Mouse (Mus musculus) embryonic facial prominence, embryonic 13.5 days (tissue): Measurements from ENCODE around the gene Lgals7. TPM values are rescaled to one million over a fixed set of nuclear protein-coding genes. Genes with fewer than 3 reads are reported as not detected.
A peak's percentile ranks its signal among the peaks of the same experiment; 100 is the strongest.

ENCODE experiments used
- ATAC-seq: fragments of 200-750 bp; cut with Nextera tagmentation; 2 replicates; pipeline ENCODE4 v1.8.0; 2017; ENCODE audit warnings: low read depth; ENCODE audit not compliant: insufficient number of reproducible peaks, insufficient read depth, low FRiP score, low TSS enrichment
- H3K27ac ChIP-seq: fragments of 300-500 bp; sonication (generic); 2 replicates; pipeline ENCODE4 v1.5.1; 2015; ENCODE audit warnings: moderate library complexity, mild to moderate bottlenecking, inconsistent platforms
- H3K27me3 ChIP-seq: fragments of 300-500 bp; sonication (generic); 2 replicates; pipeline ENCODE4 v1.6.1; 2015; ENCODE audit warnings: mild to moderate bottlenecking, inconsistent platforms
- H3K36me3 ChIP-seq: fragments of 300-500 bp; sonication (generic); 2 replicates; pipeline ENCODE4 v1.6.1; 2015; ENCODE audit warnings: mild to moderate bottlenecking, inconsistent platforms
- H3K4me1 ChIP-seq: fragments of 300-500 bp; sonication (generic); 2 replicates; pipeline ENCODE4 v1.6.1; 2015; ENCODE audit warnings: inconsistent platforms
- H3K4me2 ChIP-seq: fragments of 300-500 bp; sonication (generic); 2 replicates; pipeline ENCODE4 v1.6.1; 2015; ENCODE audit warnings: moderate library complexity, mild to moderate bottlenecking, inconsistent platforms
- H3K4me3 ChIP-seq: fragments of 300-500 bp; sonication (generic); 2 replicates; pipeline ENCODE4 v1.5.1; 2015; ENCODE audit warnings: mild to moderate bottlenecking, inconsistent platforms
- H3K9ac ChIP-seq: fragments of 300-500 bp; sonication (generic); 2 replicates; pipeline ENCODE4 v1.6.1; 2015; ENCODE audit warnings: mild to moderate bottlenecking, inconsistent platforms
- H3K9me3 ChIP-seq: fragments of 300-500 bp; sonication (generic); 2 replicates; pipeline ENCODE4 v1.6.1; 2016; ENCODE audit warnings: inconsistent platforms
- WGBS: fragments of 180-500 bp; shearing (Covaris S2); methylation state at CpG from one replicate; pipeline ENCODE4 v1.1.7; 2015; ENCODE audit warnings: mixed read lengths; 5-methylcytosine and 5-hydroxymethylcytosine counted together
- polyA plus RNA-seq: library from polyadenylated mRNA; unstranded; fragments of >200 nt; fragmentation: Nextera tagmentation; extraction: Ambion mirVana; gene quantifications from 2 replicates; pipeline ENCODE4 v1.2.1, GENCODE M21; 2015

Lgals7 gene
- polyA plus RNA-seq: 25.5 and 29.4 TPM in 2 replicates

DNA sequence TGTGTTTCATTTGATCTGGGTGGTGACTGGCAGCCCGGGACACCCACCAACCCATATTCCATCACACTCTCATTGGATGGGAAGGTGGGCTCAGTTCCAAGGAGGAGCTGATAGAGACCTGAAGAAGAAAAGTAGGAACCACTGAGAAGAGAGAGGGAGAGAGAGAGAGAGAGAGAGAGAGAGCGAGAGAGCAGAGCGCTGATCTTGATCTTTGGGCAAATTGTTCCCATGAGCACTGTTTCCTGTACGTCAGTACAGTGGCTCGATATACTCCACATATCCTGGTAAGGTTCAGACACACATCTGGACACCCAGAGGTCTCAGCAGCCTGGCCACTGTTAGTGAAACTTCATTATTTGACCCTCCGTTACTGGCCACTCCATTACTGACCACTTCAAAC lies at the start of gene Lgals7:
Gene Lgals7 (plus strand): TSS at position 314 of the 400 bp plus-strand sequence.
- Histone ChIP-seq H3K27me3 (no peaks in the 10 kb centered on the region), H3K4me1 (peaks cover 39% of the 10 kb centered on the region), H3K27ac (peak within 1 kb of the TSS; percentile 74), H3K9ac (peak within 1 kb of the TSS; percentile 44; the same call in 1 of the 2 replicates), H3K4me3 (peak within 1 kb of the TSS; percentile 18), H3K36me3 (no peaks in the 10 kb centered on the region), H3K4me2 (peak within 1 kb of the TSS; percentile 59), H3K9me3 (no peaks in the 10 kb centered on the region)
- WGBS: 75% methylated on average over 6 of the region's 6 CpGs
- no peak for ATAC-seq

DNA sequence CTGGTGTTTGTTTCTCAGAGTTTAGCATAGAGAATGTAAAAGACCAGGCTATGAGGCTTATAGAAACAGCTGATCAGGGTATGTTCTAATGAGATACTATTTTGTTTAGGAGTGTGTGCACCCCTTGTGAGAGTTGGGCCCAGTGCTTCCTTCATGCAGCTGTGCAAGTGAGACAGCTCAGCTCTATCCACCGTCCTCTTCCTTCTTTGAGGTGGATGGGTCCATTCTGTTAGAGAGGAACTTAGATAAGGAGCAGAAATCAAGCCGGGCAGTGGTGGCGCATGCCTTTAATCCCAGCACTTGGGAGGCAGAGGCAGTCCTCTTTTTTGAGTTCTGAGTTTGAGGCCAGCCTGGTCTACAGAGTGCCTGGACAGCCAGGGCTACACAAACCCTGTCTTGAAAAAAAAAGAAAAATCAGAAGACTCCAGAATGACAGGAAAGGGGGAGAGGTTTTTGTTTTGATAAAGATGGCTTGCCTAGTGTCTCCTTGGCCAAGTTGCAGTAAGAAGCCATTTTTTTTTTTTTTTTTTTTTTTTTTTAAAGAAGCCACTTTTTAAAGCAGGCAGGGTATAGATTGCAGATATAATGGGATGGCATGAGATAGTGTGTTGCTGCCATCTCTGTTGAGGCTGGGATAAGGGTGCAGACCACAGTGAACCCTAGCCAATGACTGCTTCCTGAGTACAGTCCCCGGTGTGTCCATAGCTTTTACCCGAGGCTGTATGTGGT lies 49.2 kb upstream of the Lgals7 start:
- Histone ChIP-seq H3K4me2 (no peak overlapping the region), H3K4me3 (no peak overlapping the region), H3K9ac (peak overlapping the region; percentile 28; the same call in 1 of the 2 replicates), H3K9me3 (no peaks in the 10 kb centered on the region), H3K27me3 (no peaks in the 10 kb centered on the region), H3K36me3 (peaks cover 74% of the 10 kb centered on the region), H3K4me1 (peaks cover 61% of the 10 kb centered on the region), H3K27ac (no peak overlapping the region; the same call in 1 of the 2 replicates)
- no peak for ATAC-seq
- 87% methylated on average over 5 of the region's 5 CpGs for WGBS

DNA sequence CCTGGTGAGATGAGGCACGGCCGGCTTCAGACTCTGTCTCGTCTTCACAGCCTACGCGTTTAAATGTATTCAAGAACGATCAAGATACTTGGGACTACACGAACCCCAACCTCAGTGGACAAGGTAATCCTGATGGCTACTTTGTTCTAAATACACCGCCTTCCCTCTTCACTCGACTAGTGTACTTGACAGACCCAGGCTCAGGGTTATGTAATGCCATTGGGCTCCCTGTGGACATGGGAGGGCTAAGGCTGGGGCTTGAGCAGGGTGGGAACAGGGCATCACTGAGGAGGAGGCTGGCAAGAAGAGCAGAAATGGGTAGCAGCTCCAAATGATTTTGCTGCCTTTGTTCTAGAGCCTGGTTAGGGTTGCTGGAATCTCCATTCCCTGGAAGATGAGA lies 48.4 kb upstream of the Lgals7 start:
- WGBS: 90% methylated on average over 9 of the region's 9 CpGs
- H3K9me3 ChIP-seq: no peaks in the 10 kb centered on the region
- H3K27ac ChIP-seq: no peak overlapping the region
- no peak overlapping the region for H3K4me2 ChIP-seq
- peaks cover 65% of the 10 kb centered on the region for H3K4me1 ChIP-seq
- peak overlapping the region; percentile 27; the same call in 1 of the 2 replicates for H3K9ac ChIP-seq
- no peaks in the 10 kb centered on the region for H3K27me3 ChIP-seq
- ATAC-seq: no peak
- no peak overlapping the region for H3K4me3 ChIP-seq
- H3K36me3 ChIP-seq: peaks cover 82% of the 10 kb centered on the region

DNA sequence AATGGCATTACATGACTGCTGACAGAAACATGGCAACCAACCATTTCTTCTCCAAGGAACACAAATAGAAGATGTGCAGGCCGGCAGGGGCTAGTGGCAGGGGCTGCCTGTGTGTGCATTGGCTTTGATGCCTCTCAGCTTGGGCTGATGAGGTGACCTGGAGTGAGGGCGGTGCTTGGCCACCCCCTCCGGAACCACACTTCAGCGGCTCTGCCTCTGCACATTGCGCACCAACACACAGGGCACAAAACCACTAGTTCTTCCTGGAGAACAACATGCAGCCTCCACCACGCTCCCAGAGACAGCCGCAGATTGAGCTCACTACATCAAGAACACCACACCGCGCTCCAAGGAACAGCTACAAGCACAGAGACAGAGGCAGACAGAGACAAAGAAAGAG lies 47.5 kb upstream of the Lgals7 start:
- no peaks in the 10 kb centered on the region for H3K9me3 ChIP-seq
- no peak for ATAC-seq
- WGBS: 87% methylated on average over 9 of the region's 9 CpGs
- no peaks in the 10 kb centered on the region for H3K27me3 ChIP-seq
- H3K4me3 ChIP-seq: no peak overlapping the region
- no peak overlapping the region; the same call in 1 of the 2 replicates for H3K27ac ChIP-seq
- H3K9ac ChIP-seq: no peak overlapping the region
- H3K4me2 ChIP-seq: no peak overlapping the region; the same call in 1 of the 2 replicates
- peaks cover 65% of the 10 kb centered on the region for H3K4me1 ChIP-seq
- H3K36me3 ChIP-seq: peaks cover 92% of the 10 kb centered on the region

DNA sequence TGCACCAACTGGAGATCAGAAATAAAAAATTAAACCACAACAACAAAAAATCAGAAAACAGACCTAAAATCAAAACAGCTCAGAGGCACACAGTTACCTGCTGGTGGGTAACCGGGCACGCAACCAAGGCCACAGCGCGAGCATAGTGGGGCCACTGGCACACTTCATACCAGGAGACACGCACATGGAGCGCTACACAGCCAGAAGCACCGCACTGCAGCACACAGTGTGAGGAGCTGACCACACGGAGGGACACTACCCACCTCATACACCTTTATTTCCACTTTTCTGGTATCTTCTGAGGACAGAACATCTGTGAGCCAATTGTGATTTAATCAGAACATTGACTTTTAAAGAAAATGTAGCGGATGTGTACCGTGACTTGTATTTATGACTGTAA lies 46.7 kb upstream of the Lgals7 start:
- Histone ChIP-seq H3K9ac (no peak overlapping the region), H3K4me1 (peaks cover 64% of the 10 kb centered on the region), H3K4me2 (no peak overlapping the region), H3K36me3 (peaks cover 99% of the 10 kb centered on the region), H3K4me3 (0 out of 2 replicates have a peak overlapping the region, but pooled peaks have one; percentile 0), H3K9me3 (no peaks in the 10 kb centered on the region), H3K27ac (no peak overlapping the region), H3K27me3 (no peaks in the 10 kb centered on the region)
- WGBS: 92% methylated on average over 10 of the region's 10 CpGs
- no peak for ATAC-seq

DNA sequence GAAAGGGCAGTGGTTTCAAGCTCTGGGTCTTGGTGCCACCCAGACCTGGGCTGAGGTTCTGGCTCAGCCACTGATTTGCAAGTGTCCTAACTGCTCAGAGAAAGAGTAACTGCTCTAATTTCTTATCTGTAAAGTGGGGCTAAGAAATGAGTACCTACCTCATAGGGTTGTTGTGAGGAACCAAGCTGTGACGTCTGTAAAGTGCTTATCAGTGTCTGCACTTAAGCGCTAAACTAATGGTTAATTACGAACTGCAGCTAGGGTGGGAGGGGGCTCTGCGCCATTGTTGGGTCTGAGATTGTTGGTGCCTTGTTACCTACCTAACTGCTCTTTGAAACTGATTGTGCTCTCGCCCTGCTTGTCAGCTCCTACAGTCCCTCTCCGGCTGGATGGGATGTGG lies 46.1 kb upstream of the Lgals7 start:
- Histone ChIP-seq H3K27me3 (no peaks in the 10 kb centered on the region), H3K9ac (no peak overlapping the region; the same call in 1 of the 2 replicates), H3K9me3 (no peaks in the 10 kb centered on the region), H3K27ac (no peak overlapping the region), H3K36me3 (peaks cover 99% of the 10 kb centered on the region), H3K4me2 (no peak overlapping the region), H3K4me1 (peaks cover 58% of the 10 kb centered on the region), H3K4me3 (peak overlapping the region; percentile 8; the same call in 1 of the 2 replicates)
- 76% methylated on average over 6 of the region's 6 CpGs for WGBS
- ATAC-seq: no peak

DNA sequence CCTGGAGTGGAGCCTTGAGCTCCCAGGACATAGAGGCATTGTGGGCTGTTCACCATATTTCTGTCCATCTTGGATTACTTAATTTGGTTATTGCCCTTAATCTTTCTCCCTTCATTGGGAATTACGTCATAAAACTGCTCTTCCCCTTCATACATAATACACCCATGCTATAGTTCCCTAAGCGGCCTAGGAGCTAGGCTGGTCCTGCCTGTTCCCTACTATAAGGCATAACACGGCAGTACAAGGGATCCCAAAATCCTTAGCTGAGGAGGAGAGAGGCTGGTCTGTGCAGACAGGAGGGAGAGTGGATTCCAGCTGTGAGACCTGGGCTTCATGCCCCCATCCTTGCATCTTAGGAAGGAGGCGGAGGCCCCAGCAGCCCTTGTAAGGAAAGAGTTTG lies 45.7 kb upstream of the Lgals7 start:
- peaks cover 99% of the 10 kb centered on the region for H3K36me3 ChIP-seq
- no peak overlapping the region for H3K4me2 ChIP-seq
- 82% methylated on average over 4 of the region's 4 CpGs for WGBS
- H3K9ac ChIP-seq: no peak overlapping the region
- H3K27me3 ChIP-seq: no peaks in the 10 kb centered on the region
- H3K4me3 ChIP-seq: peak overlapping the region; percentile 8; the same call in 1 of the 2 replicates
- no peaks in the 10 kb centered on the region for H3K9me3 ChIP-seq
- peaks cover 53% of the 10 kb centered on the region for H3K4me1 ChIP-seq
- no peak for ATAC-seq
- H3K27ac ChIP-seq: no peak overlapping the region; the same call in 1 of the 2 replicates

DNA sequence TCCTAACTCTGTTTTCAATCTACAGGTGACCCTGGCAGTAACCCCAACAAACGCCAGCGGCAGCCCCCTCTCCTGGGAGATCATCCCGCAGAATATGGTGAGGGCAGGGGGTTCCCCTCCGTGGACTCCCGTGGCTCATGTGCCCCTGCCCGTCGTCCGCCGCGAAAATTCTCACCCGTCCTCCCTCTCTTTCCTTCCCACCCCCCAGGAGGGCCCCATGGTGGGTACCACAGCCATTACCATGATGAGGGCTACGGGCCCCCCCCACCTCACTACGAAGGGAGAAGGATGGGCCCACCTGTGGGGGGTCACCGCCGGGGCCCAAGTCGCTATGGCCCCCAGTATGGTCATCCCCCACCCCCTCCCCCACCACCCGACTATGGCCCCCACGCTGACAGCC lies 45.2 kb upstream of the Lgals7 start:
- 78% methylated on average over 18 of the region's 18 CpGs for WGBS
- ATAC-seq: no peak
- Histone ChIP-seq H3K9me3 (no peaks in the 10 kb centered on the region), H3K9ac (no peak overlapping the region), H3K27ac (peak overlapping the region; percentile 4; the same call in 1 of the 2 replicates), H3K36me3 (peaks cover 96% of the 10 kb centered on the region), H3K4me3 (no peak overlapping the region), H3K4me2 (no peak overlapping the region), H3K4me1 (peaks cover 49% of the 10 kb centered on the region), H3K27me3 (no peaks in the 10 kb centered on the region)

DNA sequence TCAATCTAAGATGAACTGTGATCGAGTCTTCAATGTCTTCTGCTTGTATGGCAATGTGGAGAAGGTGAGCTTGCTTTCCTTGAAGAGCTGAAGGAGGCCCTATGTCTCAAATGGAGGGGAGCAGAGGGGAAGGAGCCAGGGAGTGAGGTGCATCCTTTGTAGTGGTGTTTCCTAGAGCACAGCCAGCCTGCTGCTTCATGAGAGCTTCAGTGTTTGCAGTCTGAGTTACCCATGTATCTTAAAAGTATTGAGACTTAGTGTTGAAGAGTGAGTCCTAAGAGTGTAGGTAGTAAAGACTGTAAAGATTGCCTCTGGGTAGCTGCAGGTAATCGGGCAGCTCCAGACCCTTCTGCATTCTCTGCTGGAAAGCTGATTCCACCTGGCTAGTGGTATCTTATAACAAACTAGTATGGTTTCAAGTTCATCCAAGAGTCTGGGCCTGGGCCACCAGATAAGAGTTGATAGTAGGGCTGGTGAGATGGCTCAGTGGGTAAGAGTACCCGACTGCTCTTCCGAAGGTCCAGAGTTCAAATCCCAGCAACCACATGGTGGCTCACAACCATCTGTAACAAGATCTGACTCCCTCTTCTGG lies 44.7 kb upstream of the Lgals7 start:
- Histone ChIP-seq H3K9ac (0 out of 2 replicates have a peak overlapping the region, but pooled peaks have one; percentile 8), H3K4me2 (no peak overlapping the region), H3K27ac (no peak overlapping the region), H3K4me3 (no peak overlapping the region), H3K27me3 (no peaks in the 10 kb centered on the region), H3K4me1 (peaks cover 43% of the 10 kb centered on the region), H3K36me3 (peaks cover 91% of the 10 kb centered on the region), H3K9me3 (no peaks in the 10 kb centered on the region)
- 88% methylated on average over 4 of the region's 4 CpGs for WGBS
- ATAC-seq: no peak

DNA sequence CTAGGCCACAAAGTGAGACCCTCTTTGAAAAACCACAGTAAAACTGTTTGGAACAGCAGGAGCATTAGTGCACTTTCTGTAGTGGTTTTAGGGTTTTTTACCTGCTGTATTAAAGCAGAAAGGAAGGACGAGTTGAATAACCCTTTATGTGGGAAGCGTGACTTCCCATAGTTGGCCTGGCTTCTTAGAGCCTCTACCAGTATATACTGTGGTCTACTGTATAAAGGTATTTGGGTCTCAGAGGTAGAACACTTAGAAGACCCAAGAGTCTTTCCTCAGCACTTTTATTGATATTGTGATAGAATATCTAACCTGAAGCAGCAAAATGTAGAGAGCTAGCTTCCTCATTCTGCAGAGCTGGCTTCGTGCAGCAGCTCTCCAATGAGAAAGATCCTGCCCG lies 44.1 kb upstream of the Lgals7 start:
- Histone ChIP-seq H3K9me3 (no peaks in the 10 kb centered on the region), H3K36me3 (peaks cover 85% of the 10 kb centered on the region), H3K4me2 (no peak overlapping the region), H3K9ac (no peak overlapping the region), H3K27ac (no peak overlapping the region), H3K27me3 (no peaks in the 10 kb centered on the region), H3K4me1 (peaks cover 39% of the 10 kb centered on the region), H3K4me3 (no peak overlapping the region)
- ATAC-seq: no peak
- 83% methylated on average over 4 of the region's 4 CpGs for WGBS

DNA sequence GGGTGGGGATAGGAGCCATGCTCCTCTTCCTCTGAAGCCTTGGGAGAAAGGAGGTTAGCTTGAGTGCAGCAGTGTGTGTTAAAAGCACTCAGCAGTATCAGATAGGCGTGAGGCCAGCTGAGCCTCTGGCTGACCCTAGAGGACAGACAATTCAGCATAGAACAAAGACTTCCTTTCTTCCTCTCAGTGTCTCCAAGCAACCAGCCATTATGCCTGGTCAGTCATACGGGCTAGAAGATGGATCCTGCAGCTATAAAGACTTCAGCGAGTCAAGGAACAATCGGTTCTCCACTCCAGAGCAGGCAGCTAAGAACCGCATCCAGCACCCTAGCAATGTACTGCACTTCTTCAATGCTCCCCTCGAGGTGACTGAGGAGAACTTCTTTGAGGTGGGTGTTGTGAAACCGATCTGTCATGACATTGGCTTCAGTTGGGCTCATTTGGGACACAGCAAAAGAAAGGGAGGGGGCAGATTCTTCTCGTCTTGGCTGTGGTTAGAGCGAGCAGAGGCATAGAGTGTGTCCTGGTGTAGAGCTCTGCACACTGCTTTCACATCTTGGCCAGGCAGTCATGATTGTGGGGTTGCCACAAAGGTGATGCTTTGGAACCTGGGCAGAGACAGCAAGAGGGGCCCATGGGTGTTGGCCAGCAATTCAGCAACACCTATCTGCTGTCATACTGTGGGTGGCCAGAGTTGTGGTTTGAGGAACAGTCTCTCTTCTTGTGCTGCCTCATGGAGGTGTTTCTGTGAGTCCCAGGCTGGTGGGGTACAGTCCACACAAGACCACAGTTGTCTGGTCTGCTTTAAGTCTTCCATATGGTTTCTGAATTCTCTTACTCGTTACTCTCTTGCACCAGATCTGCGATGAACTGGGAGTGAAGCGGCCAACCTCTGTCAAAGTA lies 43.0 kb upstream of the Lgals7 start:
- Histone ChIP-seq H3K9ac (no peak overlapping the region), H3K4me1 (peaks cover 30% of the 10 kb centered on the region), H3K4me3 (no peak overlapping the region), H3K36me3 (peaks cover 74% of the 10 kb centered on the region), H3K9me3 (no peaks in the 10 kb centered on the region), H3K27me3 (no peaks in the 10 kb centered on the region), H3K27ac (peak overlapping the region; percentile 35; the same call in 1 of the 2 replicates), H3K4me2 (no peak overlapping the region)
- 65% methylated on average over 12 of the region's 12 CpGs for whole genome bisulfite sequencing
- ATAC-seq: no peak
